Mouse (Mus musculus) bone marrow macrophage, adult 2 months (primary cell): ENCODE measurements around the gene Klk5.

Source experiments
- CTCF ChIP-seq: IDR thresholded peaks from 2 replicates; pipeline ENCODE4 v1.5.1; 2012; ENCODE audit warnings: low read depth, mild to moderate bottlenecking, low read length, moderate library complexity
- POLR2A ChIP-seq: IDR thresholded peaks from 2 replicates; pipeline ENCODE4 v1.6.1; 2012; ENCODE audit warnings: mild to moderate bottlenecking, low read depth, low read length, borderline replicate concordance

GRCm38 (mm10) chr7:43796355-43796754 is 45.4 kb upstream of the Klk5 start:
- TF ChIP-seq CTCF, result no peak
- TF ChIP-seq POLR2A, result no peak
